Mouse (Mus musculus): ENCODE results near the gene Zfp810. TPM values are rescaled to one million over a fixed set of nuclear protein-coding genes. Genes with fewer than 3 reads are reported as not detected.
"Not testable (repeated sequence)": the region's sequence is repeated elsewhere in the genome, so short reads cannot be mapped to it uniquely, and the experiment has no call there.

Gene Zfp810
- polyA plus RNA-seq, 1 experiment from 2014 or later, result 16.9 TPM

GRCm38 (mm10) chr9:22327475-22328387, 20.3 kb upstream of the Zfp810 start:
- Histone ChIP-seq H3K4me3 (replicated peaks; ENCODE audit: low read depth, low read length) (peak overlapping the region; percentile 51), H3K9me3 (replicated peaks; ENCODE audit: low read length) (no peaks in the 10 kb centered on the region), H3K27ac (peak overlapping the region; percentile 92), H3K4me1 (replicated peaks; ENCODE audit: insufficient read depth, low read length) (no peaks in the 10 kb centered on the region), H3K36me3 (ENCODE audit: insufficient read depth, low read length) (peaks cover 6% of the 10 kb centered on the region; the same call in 1 of the 2 replicates), H3K9ac (ENCODE audit: low read depth, low read length) (peak overlapping the region; percentile 62), H3K4me2 (ENCODE audit: low read length) (peak overlapping the region; percentile 91), H3K27me3 (ENCODE audit: insufficient read depth, low read length) (no peaks in the 10 kb centered on the region)
- ATAC-seq (replicated peaks; ENCODE audit: low FRiP score, low read depth) (peak; percentile 88), DNase-seq (ENCODE audit: low spot score) (peak; percentile 91)
- TF ChIP-seq CTCF (IDR thresholded peaks at IDR 0.05; ENCODE audit: low read depth), result peak; percentile 90
- WGBS, result under 1% methylated on average over 32 of the region's 32 CpGs

DNA sequence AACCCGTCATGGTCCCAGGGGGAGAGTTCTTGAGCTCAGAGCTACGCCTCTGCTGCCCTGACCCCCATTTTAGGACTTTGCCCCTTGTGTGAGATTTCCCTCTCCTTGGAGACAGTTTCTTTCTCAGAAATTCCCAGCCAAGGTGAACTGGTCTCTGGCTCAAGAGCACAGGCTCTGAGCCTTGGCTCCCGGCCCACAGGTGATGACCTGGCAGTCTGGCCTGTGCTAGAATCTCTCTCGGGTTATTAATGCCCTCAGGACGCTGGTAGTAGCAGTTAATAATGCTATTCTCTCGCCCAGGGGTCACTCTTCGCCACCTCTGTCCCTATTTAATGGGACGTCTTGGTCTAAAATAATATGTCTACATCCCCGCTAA, 19.6 kb upstream of the Zfp810 start:
- H3K4me3 ChIP-seq (replicated peaks; ENCODE audit: low read depth, low read length), result peak overlapping the region; percentile 51
- DNase-seq (ENCODE audit: low spot score) (no peak), ATAC-seq (replicated peaks; ENCODE audit: low FRiP score, low read depth) (peak; percentile 69)
- H3K4me1 ChIP-seq (replicated peaks; ENCODE audit: insufficient read depth, low read length), result no peaks in the 10 kb centered on the region
- peak overlapping the region; percentile 91 for H3K4me2 ChIP-seq (ENCODE audit: low read length)
- no peaks in the 10 kb centered on the region for H3K27me3 ChIP-seq (ENCODE audit: insufficient read depth, low read length)
- peaks cover 3% of the 10 kb centered on the region; the same call in 1 of the 2 replicates for H3K36me3 ChIP-seq (ENCODE audit: insufficient read depth, low read length)
- TF ChIP-seq CTCF (IDR thresholded peaks at IDR 0.05; ENCODE audit: low read depth), result no peak
- 12% methylated on average over 9 of the region's 9 CpGs for WGBS
- peak overlapping the region; percentile 62 for H3K9ac ChIP-seq (ENCODE audit: low read depth, low read length)
- H3K27ac ChIP-seq, result peak overlapping the region; percentile 92
- no peaks in the 10 kb centered on the region for H3K9me3 ChIP-seq (replicated peaks; ENCODE audit: low read length)

DNA sequence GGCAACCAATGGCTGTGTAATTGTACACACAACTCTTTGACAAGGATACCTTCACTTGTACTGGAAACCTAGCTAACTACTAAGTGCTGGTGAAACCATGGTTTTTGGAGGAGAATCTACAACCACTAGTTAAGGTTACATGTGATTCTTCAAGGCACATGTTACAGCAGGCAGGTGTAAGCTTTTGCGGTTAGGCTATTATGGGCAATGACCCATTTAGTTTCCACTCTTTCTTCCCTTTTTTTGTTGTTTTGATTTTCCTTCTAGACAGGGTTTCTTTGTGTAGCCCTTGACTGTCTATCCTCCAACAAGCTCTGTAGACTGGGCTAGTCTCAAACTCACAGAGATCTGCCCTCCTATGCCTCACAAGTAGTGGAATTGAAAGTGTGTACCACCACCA, 17.1 kb upstream of the Zfp810 start:
- no peaks in the 10 kb centered on the region for H3K27me3 ChIP-seq (ENCODE audit: insufficient read depth, low read length)
- no peak overlapping the region for H3K4me3 ChIP-seq (replicated peaks; ENCODE audit: low read depth, low read length)
- H3K36me3 ChIP-seq (ENCODE audit: insufficient read depth, low read length), result no peaks in the 10 kb centered on the region
- H3K9ac ChIP-seq (ENCODE audit: low read depth, low read length), result no peak overlapping the region
- H3K27ac ChIP-seq, result no peak overlapping the region
- WGBS, result 94% methylated on average over 1 of the region's 1 CpGs
- no peaks in the 10 kb centered on the region for H3K9me3 ChIP-seq (replicated peaks; ENCODE audit: low read length)
- DNase-seq (ENCODE audit: low spot score) (no peak), ATAC-seq (replicated peaks; ENCODE audit: low FRiP score, low read depth) (no peak)
- H3K4me1 ChIP-seq (replicated peaks; ENCODE audit: insufficient read depth, low read length), result no peaks in the 10 kb centered on the region
- TF ChIP-seq CTCF (IDR thresholded peaks at IDR 0.05; ENCODE audit: low read depth), result no peak
- H3K4me2 ChIP-seq (ENCODE audit: low read length), result no peak overlapping the region

DNA sequence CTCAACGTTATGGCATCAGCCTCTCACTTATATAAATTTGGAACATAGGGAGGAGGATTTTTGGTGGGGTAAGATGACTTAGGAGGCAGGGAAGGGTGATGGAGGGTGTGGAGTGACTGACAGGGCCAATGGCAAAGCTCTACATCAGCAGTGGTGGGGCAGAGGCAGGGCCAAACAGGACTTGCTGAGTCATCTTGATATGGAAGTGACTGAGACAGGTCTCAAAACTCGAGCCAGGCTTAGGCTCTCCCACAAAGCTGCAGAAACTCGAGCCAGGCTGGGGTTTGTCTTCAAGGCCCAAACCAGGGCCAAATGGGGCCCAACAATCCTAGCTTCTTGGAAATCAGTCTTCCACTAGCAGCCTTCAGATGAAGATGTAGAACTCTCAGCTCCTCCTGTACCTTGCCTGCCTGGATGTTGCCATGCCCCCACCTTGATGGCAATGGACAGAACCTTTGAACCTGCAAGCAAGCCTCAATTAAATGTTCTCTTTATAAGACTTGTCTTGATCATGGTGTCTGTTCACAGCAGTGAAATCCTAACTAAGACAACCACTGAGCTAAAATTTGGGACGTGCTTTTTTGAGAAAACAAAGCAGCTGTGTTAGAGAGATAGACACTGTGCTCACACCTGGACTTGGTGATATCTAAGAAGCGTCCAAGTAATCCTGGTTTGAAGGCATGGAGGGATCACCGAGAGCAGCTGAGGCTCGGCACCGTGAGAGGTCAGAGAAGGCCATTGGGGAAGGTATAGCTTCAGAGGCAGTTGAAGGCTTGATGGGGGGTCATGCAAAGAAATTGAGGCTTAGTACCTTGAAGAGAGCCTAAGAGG, 15.1 kb upstream of the Zfp810 start:
- Histone ChIP-seq H3K4me3 (replicated peaks; ENCODE audit: low read depth, low read length) (no peak overlapping the region), H3K4me2 (ENCODE audit: low read length) (no peak overlapping the region), H3K9me3 (replicated peaks; ENCODE audit: low read length) (no peaks in the 10 kb centered on the region), H3K27me3 (ENCODE audit: insufficient read depth, low read length) (no peaks in the 10 kb centered on the region), H3K9ac (ENCODE audit: low read depth, low read length) (no peak overlapping the region), H3K4me1 (replicated peaks; ENCODE audit: insufficient read depth, low read length) (no peaks in the 10 kb centered on the region), H3K27ac (no peak overlapping the region), H3K36me3 (ENCODE audit: insufficient read depth, low read length) (no peaks in the 10 kb centered on the region)
- DNase-seq (ENCODE audit: low spot score), result no peak
- TF ChIP-seq CTCF (IDR thresholded peaks at IDR 0.05; ENCODE audit: low read depth), result no peak
- no peak for ATAC-seq (replicated peaks; ENCODE audit: low FRiP score, low read depth)
- 72% methylated on average over 8 of the region's 8 CpGs for WGBS

DNA sequence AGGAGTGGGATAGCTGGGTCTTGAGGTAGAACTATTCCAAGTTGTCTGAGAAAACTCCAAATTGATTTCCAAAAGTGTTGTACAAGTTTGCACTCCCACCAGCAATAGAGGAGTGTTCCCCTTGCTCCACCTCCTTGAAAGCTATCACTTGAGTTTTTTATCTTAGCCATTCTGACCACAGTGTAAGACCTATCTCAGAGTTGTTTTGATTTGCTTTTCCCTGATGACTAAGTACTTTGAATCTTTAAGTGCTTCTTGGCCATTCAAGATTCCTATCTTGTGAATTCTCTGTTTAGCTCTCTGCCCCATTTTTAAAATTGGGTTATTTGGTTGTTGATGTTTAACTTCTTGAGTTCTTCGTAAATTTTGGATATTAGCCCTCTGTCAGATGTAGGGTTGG, 11.7 kb upstream of the Zfp810 start:
- ATAC-seq (replicated peaks; ENCODE audit: low FRiP score, low read depth) (no peak), DNase-seq (ENCODE audit: low spot score) (no peak)
- Histone ChIP-seq H3K9me3 (replicated peaks; ENCODE audit: low read length) (no peaks in the 10 kb centered on the region), H3K27me3 (ENCODE audit: insufficient read depth, low read length) (no peaks in the 10 kb centered on the region), H3K4me2 (ENCODE audit: low read length) (no peak overlapping the region), H3K9ac (ENCODE audit: low read depth, low read length) (no peak overlapping the region), H3K36me3 (ENCODE audit: insufficient read depth, low read length) (no peaks in the 10 kb centered on the region), H3K27ac (no peak overlapping the region), H3K4me3 (replicated peaks; ENCODE audit: low read depth, low read length) (no peak overlapping the region), H3K4me1 (replicated peaks; ENCODE audit: insufficient read depth, low read length) (no peaks in the 10 kb centered on the region)
- TF ChIP-seq CTCF (IDR thresholded peaks at IDR 0.05; ENCODE audit: low read depth), result no peak
- WGBS, result 100% methylated on average over 1 of the region's 1 CpGs

DNA sequence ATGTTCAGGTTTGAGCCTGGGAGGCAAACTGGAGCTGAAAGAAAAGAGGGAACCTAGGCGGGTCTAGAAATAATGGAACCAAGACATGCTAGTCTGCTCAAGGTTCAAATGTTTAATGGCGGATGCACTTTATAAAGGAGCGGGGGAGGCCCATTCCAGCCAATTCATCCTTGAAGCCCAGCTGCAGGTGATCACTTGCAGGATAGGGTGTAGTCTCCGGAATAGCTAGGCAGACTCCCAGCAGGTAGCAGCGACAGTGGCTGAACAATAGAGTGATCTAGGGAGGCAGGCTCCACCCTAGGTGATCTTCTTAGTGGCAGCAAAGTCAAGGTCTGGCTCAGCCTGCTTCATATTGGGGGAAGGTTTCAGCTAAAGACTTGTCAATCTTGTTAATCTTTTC, 8.6 kb upstream of the Zfp810 start:
- not testable (repeated sequence) for H3K4me1 ChIP-seq (replicated peaks; ENCODE audit: insufficient read depth, low read length); ATAC-seq (replicated peaks; ENCODE audit: low FRiP score, low read depth); H3K4me2 ChIP-seq (ENCODE audit: low read length); H3K4me3 ChIP-seq (replicated peaks; ENCODE audit: low read depth, low read length); H3K27me3 ChIP-seq (ENCODE audit: insufficient read depth, low read length); H3K36me3 ChIP-seq (ENCODE audit: insufficient read depth, low read length); H3K9ac ChIP-seq (ENCODE audit: low read depth, low read length); H3K9me3 ChIP-seq (replicated peaks; ENCODE audit: low read length); H3K27ac ChIP-seq; DNase-seq (ENCODE audit: low spot score)
- WGBS, result 70% methylated on average over 5 of the region's 5 CpGs
